Mouse (Mus musculus) intestine, embryonic 15.5 days (tissue): ENCODE results near the gene Tha1. TPM values are rescaled to one million over a fixed set of nuclear protein-coding genes. Genes with fewer than 3 reads are reported as not detected.

ENCODE experiments used
- ATAC-seq: fragments of 200-750 bp; cut with Nextera tagmentation; 2 replicates; pipeline ENCODE4 v1.8.0; 2017; ENCODE audit warnings: moderate TSS enrichment, moderate library complexity
- H3K27ac ChIP-seq: fragments of 300-500 bp; sonication (generic); 2 replicates; pipeline ENCODE4 v1.5.1; 2015; ENCODE audit warnings: mild to moderate bottlenecking, inconsistent platforms
- H3K27me3 ChIP-seq: fragments of 300-500 bp; sonication (generic); replicated peaks from 2 replicates; pipeline ENCODE4 v1.6.1; 2015; ENCODE audit warnings: inconsistent platforms
- H3K36me3 ChIP-seq: fragments of 300-500 bp; sonication (generic); 2 replicates; pipeline ENCODE4 v1.6.1; 2015; ENCODE audit warnings: inconsistent platforms
- H3K4me1 ChIP-seq: fragments of 300-500 bp; sonication (generic); replicated peaks from 2 replicates; pipeline ENCODE4 v1.6.1; 2015; ENCODE audit warnings: inconsistent platforms
- H3K4me2 ChIP-seq: fragments of 300-500 bp; sonication (generic); replicated peaks from 2 replicates; pipeline ENCODE4 v1.6.1; 2015; ENCODE audit warnings: mild to moderate bottlenecking, inconsistent platforms
- H3K4me3 ChIP-seq: fragments of 300-500 bp; sonication (generic); replicated peaks from 2 replicates; pipeline ENCODE4 v1.5.1; 2015; ENCODE audit warnings: inconsistent platforms
- H3K9ac ChIP-seq: fragments of 300-500 bp; sonication (generic); 2 replicates; pipeline ENCODE4 v1.6.1; 2015; ENCODE audit warnings: inconsistent platforms
- H3K9me3 ChIP-seq: fragments of 300-500 bp; sonication (generic); 2 replicates; pipeline ENCODE4 v1.6.1; 2016; ENCODE audit warnings: inconsistent platforms
- WGBS: fragments of 180-500 bp; shearing (Covaris S2); methylation state at CpG from one replicate; pipeline ENCODE4 v1.1.7; 2015; 5-methylcytosine and 5-hydroxymethylcytosine counted together
- polyA plus RNA-seq: library from polyadenylated mRNA; unstranded; fragments of >200 nt; fragmentation: Nextera tagmentation; extraction: Ambion mirVana; gene quantifications from 2 replicates; pipeline ENCODE4 v1.2.1, GENCODE M21; 2015

Gene Tha1
- polyA plus RNA-seq, 1 experiment from 2014 or later: 7.1 TPM

DNA sequence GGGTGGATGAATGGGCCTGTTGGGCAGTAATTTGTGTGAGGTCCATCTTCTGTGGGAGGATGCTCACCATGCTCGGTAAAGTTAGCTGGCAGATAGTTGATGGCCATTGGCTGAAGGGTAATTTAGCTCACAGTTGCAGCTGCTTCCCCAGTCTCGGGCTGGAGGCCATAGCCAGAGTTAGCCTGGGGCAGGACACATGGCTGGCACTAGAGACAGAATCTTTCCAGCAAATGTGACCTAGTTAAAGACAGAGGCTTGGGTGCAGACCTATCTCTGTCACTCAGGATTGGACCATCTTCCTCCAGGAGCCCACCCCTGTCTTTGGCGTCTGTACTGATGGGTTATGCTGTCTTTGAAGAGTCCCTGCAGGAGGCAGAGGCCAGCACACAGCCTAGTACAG is 14.9 kb downstream of the Tha1 start:
- no peak overlapping the region for H3K27ac ChIP-seq
- peaks cover 9% of the 10 kb centered on the region; the same call in 1 of the 2 replicates for H3K4me1 ChIP-seq
- peaks cover 17% of the 10 kb centered on the region for H3K27me3 ChIP-seq
- H3K4me2 ChIP-seq: no peak overlapping the region
- no peaks in the 10 kb centered on the region for H3K9me3 ChIP-seq
- 43% methylated on average over 3 of the region's 3 CpGs for WGBS
- no peak overlapping the region for H3K4me3 ChIP-seq
- no peak for ATAC-seq
- no peak overlapping the region for H3K9ac ChIP-seq
- peaks cover 28% of the 10 kb centered on the region for H3K36me3 ChIP-seq

GRCm38 (mm10) chr11:117857462-117857861 is 15.8 kb downstream of the Tha1 start:
- WGBS: 92% methylated on average over 10 of the region's 10 CpGs
- no peak for ATAC-seq
- H3K36me3 ChIP-seq: peaks cover 37% of the 10 kb centered on the region

GRCm38 (mm10) chr11:117855975-117856374 is 17.3 kb downstream of the Tha1 start:
- no peak for ATAC-seq
- 80% methylated on average over 1 of the region's 1 CpGs for WGBS

More at GRCm38 (mm10) chr11:117857462-117857861, 15.8 kb downstream of the Tha1 start:
- Histone ChIP-seq H3K4me2 (no peak overlapping the region), H3K9ac (no peak overlapping the region), H3K4me1 (peaks cover 9% of the 10 kb centered on the region; the same call in 1 of the 2 replicates), H3K27me3 (peaks cover 17% of the 10 kb centered on the region), H3K27ac (no peak overlapping the region), H3K4me3 (no peak overlapping the region), H3K9me3 (no peaks in the 10 kb centered on the region)

DNA sequence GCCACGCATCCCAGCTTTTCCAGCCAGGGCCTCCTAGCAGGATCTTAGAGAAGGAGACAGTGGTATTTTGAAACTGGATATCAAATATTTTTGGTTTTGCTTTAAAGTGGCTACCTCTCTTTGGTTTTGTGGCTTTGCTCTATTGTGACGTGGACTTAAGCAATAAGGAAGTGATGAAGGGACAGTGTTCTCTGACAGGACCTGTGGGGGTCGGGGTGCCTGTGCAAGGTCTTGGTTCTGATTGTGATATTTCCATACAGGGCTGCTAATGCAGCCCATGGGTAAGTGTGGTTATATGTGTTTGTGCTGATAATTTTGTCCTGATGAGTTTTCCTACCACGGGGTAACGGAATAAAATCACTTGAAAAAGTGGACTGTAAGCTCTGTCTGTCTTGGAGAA is 17.9 kb downstream of the Tha1 start:
- Histone ChIP-seq H3K4me1 (peaks cover 7% of the 10 kb centered on the region), H3K4me2 (no peak overlapping the region), H3K4me3 (no peak overlapping the region), H3K9ac (no peak overlapping the region), H3K9me3 (no peaks in the 10 kb centered on the region), H3K27me3 (peaks cover 6% of the 10 kb centered on the region), H3K27ac (no peak overlapping the region), H3K36me3 (peaks cover 40% of the 10 kb centered on the region)
- no peak for ATAC-seq
- WGBS: 93% methylated on average over 5 of the region's 5 CpGs

More at GRCm38 (mm10) chr11:117855975-117856374, 17.3 kb downstream of the Tha1 start:
- H3K4me2 ChIP-seq: no peak overlapping the region
- no peak overlapping the region for H3K4me3 ChIP-seq
- peaks cover 13% of the 10 kb centered on the region for H3K27me3 ChIP-seq
- H3K9ac ChIP-seq: no peak overlapping the region
- H3K27ac ChIP-seq: no peak overlapping the region
- 0 out of 2 replicates have a peak, but pooled peaks cover 9% of the 10 kb centered on the region for H3K4me1 ChIP-seq
- no peaks in the 10 kb centered on the region for H3K9me3 ChIP-seq
- peaks cover 40% of the 10 kb centered on the region for H3K36me3 ChIP-seq

DNA sequence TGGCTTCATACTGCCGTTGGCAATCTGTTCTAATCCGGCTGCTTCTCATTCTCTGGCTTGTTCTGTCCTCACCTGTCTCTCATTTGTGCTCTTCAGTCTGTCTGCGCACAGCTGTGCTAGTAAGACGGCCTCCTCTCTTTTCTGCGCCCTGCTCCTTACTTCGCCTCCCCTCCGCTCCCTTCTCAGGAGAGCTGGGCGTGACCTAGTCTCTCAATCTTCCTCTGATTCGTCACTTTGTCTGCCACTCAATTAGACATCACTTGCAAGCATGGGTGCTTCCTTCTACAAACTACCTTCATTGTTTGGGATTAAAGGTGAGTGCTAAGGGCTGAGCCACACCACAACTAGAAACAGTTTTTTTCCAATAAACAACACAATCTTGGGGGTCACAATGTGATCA is 19.0 kb downstream of the Tha1 start:
- no peak for ATAC-seq
- Histone ChIP-seq H3K4me3 (no peak overlapping the region), H3K9me3 (no peaks in the 10 kb centered on the region), H3K4me2 (no peak overlapping the region), H3K27me3 (no peaks in the 10 kb centered on the region), H3K4me1 (peaks cover 8% of the 10 kb centered on the region), H3K27ac (no peak overlapping the region), H3K36me3 (peaks cover 40% of the 10 kb centered on the region), H3K9ac (no peak overlapping the region)
- 89% methylated on average over 9 of the region's 9 CpGs for WGBS

GRCm38 (mm10) chr11:117852875-117853274 is 20.4 kb downstream of the Tha1 start:
- WGBS: 67% methylated on average over 3 of the region's 3 CpGs
- Histone ChIP-seq H3K27ac (no peak overlapping the region), H3K36me3 (peaks cover 40% of the 10 kb centered on the region), H3K4me3 (no peak overlapping the region), H3K4me2 (no peak overlapping the region), H3K4me1 (peaks cover 13% of the 10 kb centered on the region), H3K9ac (no peak overlapping the region), H3K9me3 (no peaks in the 10 kb centered on the region), H3K27me3 (no peaks in the 10 kb centered on the region)
- ATAC-seq: no peak

- peaks cover 23% of the 10 kb centered on the region for H3K4me1 ChIP-seq
- H3K4me2 ChIP-seq: peak within 1 kb of the TSS; percentile 85
- H3K9ac ChIP-seq: peak within 1 kb of the TSS; percentile 81
- ATAC-seq: peak; percentile 94
- under 1% methylated on average over 51 of the region's 51 CpGs for WGBS
- no peaks in the 10 kb centered on the region for H3K9me3 ChIP-seq
- peak within 1 kb of the TSS; percentile 99 for H3K27ac ChIP-seq
- H3K27me3 ChIP-seq: no peaks in the 10 kb centered on the region
- peaks cover 17% of the 10 kb centered on the region for H3K36me3 ChIP-seq
- peak within 1 kb of the TSS; percentile 69 for H3K4me3 ChIP-seq
These were observed 24.2 kb downstream of the Tha1 start, which contains the start of gene Birc5 for GRCm38 (mm10) chr11:117848985-117849671. Gene Birc5, plus strand, starts transcription at chr11:117849251.

GRCm38 (mm10) chr11:117848271-117848984 is 24.9 kb downstream of the Tha1 start:
- 4% methylated on average over 19 of the region's 19 CpGs for WGBS
- Histone ChIP-seq H3K4me2 (peak overlapping the region; percentile 85), H3K27ac (peak overlapping the region; percentile 99), H3K9me3 (no peaks in the 10 kb centered on the region), H3K4me1 (peaks cover 23% of the 10 kb centered on the region), H3K27me3 (no peaks in the 10 kb centered on the region), H3K4me3 (peak overlapping the region; percentile 69), H3K36me3 (peaks cover 12% of the 10 kb centered on the region), H3K9ac (peak overlapping the region; percentile 81)
- peak; percentile 70 for ATAC-seq

DNA sequence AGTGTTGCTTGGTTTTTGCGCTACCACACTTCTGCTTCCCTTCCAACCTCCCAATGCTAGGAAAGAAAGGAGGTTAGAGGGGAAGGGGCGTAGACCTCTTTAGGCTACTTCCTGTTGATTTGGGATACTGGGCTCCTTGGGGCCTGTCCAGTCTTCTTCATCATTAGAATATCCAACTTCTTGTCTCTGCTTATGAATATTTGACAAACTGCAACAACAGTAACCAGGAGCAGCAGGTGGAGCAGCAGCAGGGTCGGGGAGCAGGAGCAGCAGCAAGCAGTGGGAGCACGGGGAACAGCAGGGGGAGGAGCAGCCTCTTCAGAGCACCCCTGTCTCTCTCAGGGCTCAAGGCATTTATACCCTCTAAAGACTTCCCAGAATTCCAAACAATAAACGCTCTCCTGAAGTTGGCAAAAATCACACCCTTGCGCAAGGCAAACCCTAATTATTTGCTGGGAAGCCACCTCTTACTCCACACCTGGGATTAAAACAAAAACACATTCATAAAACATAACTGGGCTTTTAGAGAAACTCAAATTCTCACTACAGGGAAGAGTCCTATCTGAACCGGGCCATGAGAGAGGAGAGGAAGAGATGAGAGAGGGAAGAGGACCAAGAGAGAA is 25.6 kb downstream of the Tha1 start:
- Histone ChIP-seq H3K27me3 (no peaks in the 10 kb centered on the region), H3K9me3 (no peaks in the 10 kb centered on the region), H3K36me3 (peaks cover 5% of the 10 kb centered on the region), H3K4me2 (peak overlapping the region; percentile 85), H3K9ac (peak overlapping the region; percentile 81), H3K4me1 (peaks cover 23% of the 10 kb centered on the region), H3K27ac (peak overlapping the region; percentile 99), H3K4me3 (peak overlapping the region; percentile 69)
- 69% methylated on average over 7 of the region's 7 CpGs for WGBS
- ATAC-seq: no peak

- Histone ChIP-seq H3K4me1 (peaks cover 23% of the 10 kb centered on the region), H3K27ac (no peak overlapping the region; the same call in 1 of the 2 replicates), H3K9me3 (no peaks in the 10 kb centered on the region), H3K27me3 (no peaks in the 10 kb centered on the region), H3K36me3 (peaks cover 1% of the 10 kb centered on the region; the same call in 1 of the 2 replicates), H3K4me2 (no peak overlapping the region), H3K9ac (no peak overlapping the region), H3K4me3 (no peak overlapping the region)
- ATAC-seq: peak; percentile 70
- 45% methylated on average over 5 of the region's 5 CpGs for WGBS
These were observed 26.6 kb downstream of the Tha1 start for GRCm38 (mm10) chr11:117846640-117847039.

GRCm38 (mm10) chr11:117845651-117846050 is 27.6 kb downstream of the Tha1 start:
- Histone ChIP-seq H3K9me3 (no peaks in the 10 kb centered on the region), H3K9ac (no peak overlapping the region), H3K4me1 (peaks cover 23% of the 10 kb centered on the region), H3K4me2 (no peak overlapping the region), H3K27me3 (no peaks in the 10 kb centered on the region), H3K36me3 (no peaks in the 10 kb centered on the region), H3K27ac (no peak overlapping the region), H3K4me3 (no peak overlapping the region)
- no peak for ATAC-seq
- WGBS: 80% methylated on average over 2 of the region's 2 CpGs

GRCm38 (mm10) chr11:117844997-117845396 is 28.3 kb downstream of the Tha1 start:
- 65% methylated on average over 2 of the region's 2 CpGs for WGBS
- Histone ChIP-seq H3K4me1 (peaks cover 18% of the 10 kb centered on the region), H3K27me3 (no peaks in the 10 kb centered on the region), H3K4me3 (no peak overlapping the region), H3K9me3 (no peaks in the 10 kb centered on the region), H3K9ac (no peak overlapping the region), H3K36me3 (no peaks in the 10 kb centered on the region), H3K4me2 (no peak overlapping the region), H3K27ac (no peak overlapping the region)
- ATAC-seq: no peak
